Mouse (Mus musculus) left cerebral cortex, postnatal 4 days (tissue): ENCODE data around the gene Arid1b. TPM values are rescaled to one million over a fixed set of nuclear protein-coding genes. Genes with fewer than 3 reads are reported as not detected.

ENCODE experiments used
- DNase-seq: peaks from one replicate; pipeline ENCODE4 v3.0.0-alpha.2; 2022
- intact Hi-C: fragments of 180-260 bp; cut with DNase I; formaldehyde crosslinking; loops from one replicate; pipeline ENCODE4 v1.15.1; 2025
- total RNA-seq, 2 experiments: library from RNA; stranded (reverse); gene quantifications; 2 replicates each; pipeline ENCODE4 v1.2.3; 2021

Arid1b gene
- total RNA-seq, 2 experiments from 2014 or later, result 103 to 107 TPM

GRCm38 (mm10) chr17:5052091-5052799 is 58.1 kb downstream of the Arid1b start:
- intact Hi-C loops, result no loop called here
- DNase-seq, result no peak

GRCm38 (mm10) chr17:5052800-5053179 is 58.7 kb downstream of the Arid1b start:
- no peak for DNase-seq
- intact Hi-C loops, result no loop called here

GRCm38 (mm10) chr17:5053201-5053600 is 59.1 kb downstream of the Arid1b start:
- no peak for DNase-seq
- intact Hi-C loops, result no loop called here

GRCm38 (mm10) chr17:5055412-5055811 is 61.3 kb downstream of the Arid1b start:
- intact Hi-C loops, result no loop called here
- no peak for DNase-seq

GRCm38 (mm10) chr17:5056654-5057053 is 62.5 kb downstream of the Arid1b start:
- DNase-seq, result peak; percentile 40
- intact Hi-C loops, result no loop called here

GRCm38 (mm10) chr17:5057286-5057685 is 63.2 kb downstream of the Arid1b start:
- DNase-seq, result no peak
- intact Hi-C loops, result no loop called here

GRCm38 (mm10) chr17:5057944-5058720 is 64.0 kb downstream of the Arid1b start:
- peak; percentile 74 for DNase-seq
- intact Hi-C loops, result no loop called here

- no peak for DNase-seq
- intact Hi-C loops, result no loop called here
Measured at GRCm38 (mm10) chr17:5059092-5059601, 65.0 kb downstream of the Arid1b start.

- DNase-seq, result no peak
- intact Hi-C loops, result no loop called here
Measured at GRCm38 (mm10) chr17:5060515-5061084, 66.5 kb downstream of the Arid1b start.

- intact Hi-C loops, result no loop called here
- no peak for DNase-seq
Measured at GRCm38 (mm10) chr17:5061183-5061582, 67.1 kb downstream of the Arid1b start.

GRCm38 (mm10) chr17:5061593-5061992 is 67.5 kb downstream of the Arid1b start:
- DNase-seq, result no peak
- intact Hi-C loops, result no loop called here

- intact Hi-C loops, result no loop called here
- DNase-seq, result no peak
Measured at GRCm38 (mm10) chr17:5063471-5064176, 69.5 kb downstream of the Arid1b start.

- intact Hi-C loops, result no loop called here
- DNase-seq, result peak; percentile 41
Measured at GRCm38 (mm10) chr17:5064777-5065176, 70.6 kb downstream of the Arid1b start.

GRCm38 (mm10) chr17:5065270-5065669 is 71.1 kb downstream of the Arid1b start:
- no peak for DNase-seq

GRCm38 (mm10) chr17:5066835-5067234 is 72.7 kb downstream of the Arid1b start:
- intact Hi-C loops, result no loop called here
- peak; percentile 42 for DNase-seq

More at GRCm38 (mm10) chr17:5065270-5065669, 71.1 kb downstream of the Arid1b start:
- intact Hi-C loops, result no loop called here

- no peak for DNase-seq
- intact Hi-C loops, result no loop called here
Measured at GRCm38 (mm10) chr17:5067264-5067663, 73.1 kb downstream of the Arid1b start.

- no peak for DNase-seq
- intact Hi-C loops, result no loop called here
Measured at GRCm38 (mm10) chr17:5070399-5070798, 76.3 kb downstream of the Arid1b start.

- no peak for DNase-seq
- intact Hi-C loops, result no loop called here
Measured at GRCm38 (mm10) chr17:5072539-5072938, 78.4 kb downstream of the Arid1b start.

GRCm38 (mm10) chr17:5074752-5075506 is 80.8 kb downstream of the Arid1b start:
- intact Hi-C loops, result no loop called here
- no peak for DNase-seq

- intact Hi-C loops, result no loop called here
- DNase-seq, result no peak
Measured at GRCm38 (mm10) chr17:5077996-5078395, 83.9 kb downstream of the Arid1b start.
